Mouse (Mus musculus): ENCODE measurements around the gene Cpa1. TPM values are rescaled to one million over a fixed set of nuclear protein-coding genes. Genes with fewer than 3 reads are reported as not detected.

The Cpa1 gene
- total RNA-seq, 4 experiments from 2014 or later: not detected

DNA sequence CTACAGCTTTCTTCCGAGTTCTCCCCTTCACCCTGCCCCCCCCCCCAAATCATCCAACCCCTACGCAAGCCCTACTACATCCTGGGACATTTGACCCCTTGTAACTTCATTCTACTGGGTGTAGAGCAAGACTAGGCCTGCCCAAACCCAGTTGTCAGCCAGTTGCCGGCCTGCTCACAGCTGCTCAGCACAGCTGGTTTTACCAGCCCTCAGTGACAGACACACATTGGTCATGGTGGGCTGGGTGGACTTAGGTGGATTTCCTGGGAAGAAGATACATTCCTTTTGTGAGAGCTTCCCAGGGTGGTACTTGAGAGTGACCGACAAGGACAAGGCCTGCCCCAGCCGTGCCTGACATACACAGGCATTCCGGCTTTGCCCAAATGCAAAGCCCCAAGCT is 18.0 kb upstream of the Cpa1 start:
- no peak for DNase-seq (ENCODE audit: low spot score in 2 of 2)

- DNase-seq (ENCODE audit: low spot score in 2 of 2): no peak
These were observed 17.0 kb upstream of the Cpa1 start for GRCm38 (mm10) chr6:30621986-30622389.

DNA sequence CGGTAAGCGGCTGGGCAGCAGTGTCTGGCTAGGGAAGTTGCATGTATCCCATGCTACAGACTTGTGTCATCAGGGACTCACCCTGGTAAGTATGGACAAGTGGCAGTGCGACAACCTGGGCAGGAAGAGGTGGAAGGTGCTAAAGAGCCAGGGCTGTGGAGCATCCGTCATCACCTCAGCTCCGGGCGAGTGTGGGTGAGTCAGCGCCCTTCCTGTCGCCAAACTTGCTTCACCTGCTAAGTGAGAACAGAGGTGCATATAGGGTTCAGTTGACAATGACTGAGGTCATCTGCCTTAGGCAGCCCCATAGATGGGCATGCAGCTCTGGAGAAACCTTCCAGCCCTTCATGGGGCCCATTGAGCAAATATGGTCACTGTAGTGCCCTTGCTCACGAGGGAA is 14.3 kb upstream of the Cpa1 start:
- DNase-seq (ENCODE audit: low spot score in 2 of 2): no peak

DNA sequence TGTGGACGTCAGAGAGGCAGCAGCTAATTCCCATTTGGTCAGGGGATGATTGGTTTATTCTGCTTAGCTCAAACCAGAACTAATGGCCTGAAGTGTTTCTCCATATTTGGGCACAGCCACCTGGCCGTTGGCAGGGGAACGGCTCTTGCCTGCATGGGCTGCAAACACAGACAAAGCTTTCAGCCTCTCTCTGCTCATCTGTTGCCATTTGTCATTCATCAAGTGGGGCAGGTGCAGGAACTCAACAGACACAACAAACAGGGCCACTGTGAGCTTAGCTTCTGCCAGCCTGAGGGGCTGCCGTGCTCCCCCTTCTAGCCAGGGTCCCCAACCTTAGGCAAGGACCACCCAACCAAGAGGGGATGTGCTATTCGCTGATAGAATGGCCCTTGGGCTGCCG is 10.9 kb upstream of the Cpa1 start:
- no peak for DNase-seq (ENCODE audit: low spot score in 2 of 2)

- DNase-seq (ENCODE audit: low spot score in 2 of 2): no peak
These were observed 9.0 kb upstream of the Cpa1 start for GRCm38 (mm10) chr6:30629989-30630388.

GRCm38 (mm10) chr6:30635361-30635862 is 3.6 kb upstream of the Cpa1 start:
- no peak for DNase-seq (ENCODE audit: low spot score in 2 of 2)

DNA sequence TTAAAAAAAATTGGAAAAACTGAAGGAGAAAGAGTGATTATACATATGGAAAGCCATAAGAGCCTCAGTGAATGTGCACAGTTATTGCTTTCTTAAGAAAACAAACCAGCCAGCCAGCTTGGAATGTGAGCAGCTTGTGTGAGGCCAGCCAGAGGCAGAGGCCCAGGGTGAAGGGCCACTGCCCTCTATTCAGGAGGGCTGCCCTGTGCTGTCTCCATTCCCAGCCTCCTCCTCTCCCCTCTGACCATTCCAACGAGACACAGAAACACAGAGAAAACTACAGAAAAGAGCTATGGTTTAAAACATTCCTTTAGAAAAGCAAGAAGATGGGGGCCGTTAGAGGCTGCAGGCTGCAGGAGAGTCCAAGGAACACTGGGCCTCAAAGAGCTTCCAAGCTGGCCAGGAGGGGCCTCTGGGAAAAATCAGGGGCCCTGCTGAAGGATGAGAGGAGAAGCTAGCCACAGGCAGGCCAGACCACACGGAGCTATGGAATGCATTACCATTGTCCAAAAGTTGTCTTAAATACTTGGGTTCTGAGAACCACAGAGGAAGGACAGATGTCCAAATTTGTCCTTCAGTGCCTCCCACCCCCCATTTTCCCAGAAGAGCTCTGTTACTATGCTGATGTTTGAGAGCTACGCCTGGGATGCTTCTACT is 2.7 kb upstream of the Cpa1 start:
- no peak for DNase-seq (ENCODE audit: low spot score in 2 of 2)

DNA sequence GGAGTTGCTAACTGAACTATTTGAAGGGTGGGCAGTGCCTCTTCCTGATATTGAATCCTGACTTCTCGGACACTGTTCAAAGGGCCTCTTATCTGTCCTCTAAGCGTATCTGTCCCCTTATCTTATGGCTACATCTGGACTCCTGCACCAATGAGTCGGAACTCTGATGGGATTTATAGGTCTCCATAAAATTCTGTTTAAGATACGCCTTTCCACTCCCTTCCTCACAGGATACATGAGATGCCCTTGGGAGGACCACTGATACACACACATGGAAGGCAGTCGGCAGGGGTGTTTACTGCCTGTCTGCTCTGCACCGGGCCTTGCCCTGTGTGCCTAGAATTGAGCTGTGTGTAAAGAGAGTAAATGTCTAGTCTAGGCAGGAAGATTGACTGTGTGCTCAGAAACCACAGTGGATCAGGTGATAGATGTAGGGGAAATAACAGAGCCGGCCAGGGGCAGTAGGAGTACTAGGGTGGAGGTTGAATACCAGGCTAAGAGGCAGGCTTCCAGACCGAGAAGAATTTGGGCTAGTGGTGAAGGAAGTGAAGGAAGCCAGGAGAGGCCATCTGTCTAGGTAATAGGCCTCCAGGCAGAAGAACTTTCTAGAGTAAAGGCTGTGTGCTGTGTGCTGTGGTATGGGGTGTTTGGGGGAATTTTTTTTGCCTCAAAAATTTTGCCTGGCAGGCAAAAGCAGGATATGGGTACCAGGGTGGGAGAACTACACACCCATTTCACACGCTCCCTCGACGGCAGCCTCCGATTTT is 4.9 kb downstream of the Cpa1 start:
- DNase-seq (ENCODE audit: low spot score in 2 of 2): no peak

DNA sequence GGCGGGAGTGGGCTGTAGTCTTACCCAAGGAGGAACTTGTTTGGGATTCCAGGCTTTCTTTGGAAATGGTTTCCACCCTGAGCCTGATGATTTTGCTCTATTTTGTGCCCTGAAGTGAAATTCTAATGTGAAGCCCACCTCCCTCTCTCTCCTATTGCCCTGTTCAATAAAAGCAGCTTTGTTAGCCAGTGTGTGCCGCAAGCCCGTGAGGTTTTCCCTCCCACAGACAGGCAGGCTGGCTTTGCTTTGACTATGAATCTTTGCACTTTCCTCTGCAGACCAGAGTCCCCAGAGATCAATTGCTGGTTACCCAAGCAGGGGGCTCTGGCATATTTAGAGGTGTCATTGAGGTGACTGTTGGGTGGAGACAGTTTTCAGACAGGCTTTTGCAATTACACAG is 5.4 kb downstream of the Cpa1 start:
- no peak for DNase-seq (ENCODE audit: low spot score in 2 of 2)

GRCm38 (mm10) chr6:30645379-30645778 is 6.4 kb downstream of the Cpa1 start:
- DNase-seq (ENCODE audit: low spot score in 2 of 2): no peak

DNA sequence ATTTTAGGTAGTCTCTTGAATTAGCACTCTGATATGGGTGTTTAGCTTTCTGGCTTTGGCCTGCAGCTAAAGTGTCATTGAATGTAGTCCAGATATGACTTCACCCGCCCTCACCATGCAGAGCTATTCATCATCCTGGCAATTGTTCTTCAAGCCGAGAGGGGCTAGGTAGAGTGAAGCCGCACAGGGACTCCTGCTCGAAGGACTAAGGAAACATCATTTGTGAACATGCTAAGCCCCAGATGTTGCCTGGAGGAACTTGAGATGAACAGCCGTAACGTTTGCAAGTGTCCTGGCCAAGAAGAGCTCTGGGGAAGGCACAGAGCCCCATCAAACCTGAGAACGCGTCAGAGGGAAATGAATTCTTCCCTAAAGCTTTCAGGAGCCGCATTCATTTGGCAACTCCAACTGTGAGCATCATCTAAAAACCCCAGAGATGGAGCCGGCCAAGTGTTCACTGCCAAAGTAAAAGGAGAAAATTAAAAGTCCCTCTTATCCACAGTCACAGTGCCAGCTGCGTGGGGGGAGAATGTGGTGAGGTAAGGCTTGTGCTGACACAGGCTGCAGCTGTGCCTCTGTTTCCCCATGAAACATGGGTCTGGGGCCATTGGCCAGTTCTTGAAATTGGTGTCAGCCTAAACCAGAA is 10.8 kb downstream of the Cpa1 start:
- peak; percentile 32 to 45 for DNase-seq (ENCODE audit: low spot score in 2 of 2)

DNA sequence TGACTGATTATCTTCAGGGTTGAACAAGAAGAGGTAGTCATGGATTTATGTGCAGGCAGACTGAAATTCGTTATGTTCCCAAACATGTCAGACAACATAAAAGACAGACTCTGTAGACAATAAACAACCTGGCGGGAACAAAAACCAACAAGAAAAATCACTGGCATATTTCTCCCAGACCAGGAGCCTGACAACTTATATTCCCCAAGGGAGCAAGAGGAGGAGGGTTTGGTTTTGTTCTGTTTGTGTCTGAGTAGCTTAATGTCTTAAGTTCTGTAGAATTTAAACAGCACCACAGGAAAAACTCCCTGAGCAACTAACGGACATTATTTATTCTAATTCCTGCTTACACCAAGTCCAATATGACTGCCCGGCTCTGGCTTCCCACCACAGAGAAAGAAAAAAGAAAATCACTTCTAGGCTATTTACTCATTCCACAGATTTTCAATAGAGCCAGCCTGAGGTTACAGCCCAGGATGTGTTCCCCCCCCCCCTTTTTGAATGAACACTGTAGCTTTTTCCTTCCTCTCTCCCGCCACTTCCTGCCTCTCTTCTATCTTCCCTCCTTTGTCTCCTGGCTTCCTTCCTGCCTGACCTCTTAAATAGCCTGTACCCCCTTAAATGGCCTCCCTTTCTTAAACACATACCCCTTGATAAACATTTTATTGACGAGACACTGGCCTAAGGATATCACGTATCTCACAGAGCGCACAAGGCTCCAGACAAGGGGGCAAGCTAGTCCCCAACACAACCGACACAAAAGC is 13.6 kb downstream of the Cpa1 start:
- no peak for DNase-seq (ENCODE audit: low spot score in 2 of 2)

DNA sequence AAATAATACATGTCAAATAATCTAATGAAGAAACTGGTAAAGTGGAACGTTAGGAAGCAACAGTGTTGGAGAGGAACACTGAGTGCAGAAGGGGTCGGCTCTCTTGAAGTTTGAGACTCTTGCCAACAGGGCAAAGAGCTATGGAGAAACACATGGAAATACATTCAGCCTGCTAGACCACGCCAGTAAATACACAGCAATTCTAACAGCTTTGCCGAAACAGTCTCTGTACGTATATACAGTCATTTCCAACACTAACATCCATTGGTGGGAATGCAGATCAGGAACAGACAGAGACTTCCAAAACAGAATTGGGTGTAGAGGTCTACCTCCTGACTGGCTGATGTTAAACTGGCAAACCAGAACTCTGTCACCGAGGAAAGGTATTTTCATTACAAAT is 14.5 kb downstream of the Cpa1 start:
- DNase-seq (ENCODE audit: low spot score in 2 of 2): no peak

DNA sequence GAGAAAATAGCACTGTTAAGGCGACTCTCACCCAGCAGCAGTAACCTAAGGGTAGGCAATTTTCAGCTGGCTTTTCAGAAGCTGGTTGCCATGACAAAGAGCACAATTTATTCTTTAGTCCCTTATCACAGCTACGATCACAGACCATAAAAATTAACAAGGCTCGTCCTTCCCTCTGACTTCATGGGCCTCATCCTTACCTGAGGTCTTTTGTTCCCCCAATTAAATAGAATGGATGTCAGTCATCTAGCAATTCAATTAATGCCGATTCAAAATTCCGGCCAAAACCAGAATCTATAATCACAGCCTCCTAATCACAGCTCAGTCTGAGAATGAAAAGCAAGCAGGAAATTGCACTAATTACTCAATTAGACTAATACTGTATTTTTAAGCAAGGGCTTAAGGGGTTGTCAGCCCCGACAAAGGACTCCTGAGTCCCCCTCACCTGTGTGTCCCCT is 15.4 kb downstream of the Cpa1 start:
- no peak for DNase-seq (ENCODE audit: low spot score in 2 of 2)

GRCm38 (mm10) chr6:30654932-30655331 is 15.9 kb downstream of the Cpa1 start:
- DNase-seq (ENCODE audit: low spot score in 2 of 2): no peak

DNA sequence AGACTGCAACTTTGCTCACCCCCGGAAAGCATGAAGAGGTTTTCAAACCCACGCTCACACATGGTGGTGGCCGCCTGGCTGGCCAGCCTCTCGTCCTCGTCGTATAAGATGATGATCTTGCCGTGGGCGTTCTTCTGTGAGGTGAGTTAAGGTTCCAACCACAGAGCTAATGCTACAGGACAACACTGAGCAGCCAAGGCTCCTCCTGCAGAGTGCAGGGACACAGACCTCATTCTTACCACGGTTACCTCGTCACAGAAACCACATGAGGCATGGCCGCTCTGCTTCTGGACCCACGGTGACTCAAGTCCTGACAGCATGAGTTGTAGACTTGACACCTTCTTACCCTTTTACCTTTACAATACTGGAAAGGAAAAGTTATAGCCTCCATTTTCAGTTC is 18.3 kb downstream of the Cpa1 start:
- no peak for DNase-seq (ENCODE audit: low spot score in 2 of 2)

DNA sequence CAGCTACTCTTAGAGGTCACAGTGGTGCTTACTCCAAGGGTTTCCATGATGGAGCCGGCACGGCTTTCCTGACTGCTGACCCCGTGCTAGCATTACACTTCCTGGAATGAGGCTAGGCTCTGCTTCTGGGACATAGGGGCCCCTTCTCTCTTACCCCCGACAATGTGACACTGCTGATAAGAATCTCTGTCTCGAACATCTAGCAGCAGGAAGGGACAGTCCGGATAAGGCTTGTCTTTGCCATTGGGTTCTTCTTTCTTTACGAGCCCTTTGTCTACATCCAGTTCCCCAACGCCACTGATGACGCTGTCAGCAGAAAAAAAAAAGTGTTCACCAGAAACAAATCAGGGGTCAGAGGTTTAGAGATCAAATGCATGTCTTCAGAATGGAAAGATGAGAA is 19.6 kb downstream of the Cpa1 start:
- no peak for DNase-seq (ENCODE audit: low spot score in 2 of 2)

DNA sequence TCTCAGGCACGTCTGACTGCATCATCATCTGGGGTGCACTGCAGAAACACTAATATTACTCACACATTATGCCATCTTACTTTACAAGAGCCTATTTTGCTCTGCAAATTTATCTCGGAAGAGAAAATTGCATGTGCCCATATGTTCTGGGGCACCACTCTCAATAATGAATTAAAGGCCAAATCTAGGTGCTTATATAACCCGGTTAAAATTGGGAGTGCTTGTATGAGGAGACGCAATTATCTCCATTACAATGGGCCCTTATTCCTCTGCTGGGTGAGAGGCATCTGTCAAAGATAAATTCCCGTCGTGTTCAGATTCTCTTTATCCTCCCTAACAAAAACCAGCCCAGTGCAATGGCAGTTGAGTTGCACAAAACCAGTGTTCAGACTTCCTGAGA is 25.8 kb downstream of the Cpa1 start:
- DNase-seq (ENCODE audit: low spot score in 2 of 2): no peak

DNA sequence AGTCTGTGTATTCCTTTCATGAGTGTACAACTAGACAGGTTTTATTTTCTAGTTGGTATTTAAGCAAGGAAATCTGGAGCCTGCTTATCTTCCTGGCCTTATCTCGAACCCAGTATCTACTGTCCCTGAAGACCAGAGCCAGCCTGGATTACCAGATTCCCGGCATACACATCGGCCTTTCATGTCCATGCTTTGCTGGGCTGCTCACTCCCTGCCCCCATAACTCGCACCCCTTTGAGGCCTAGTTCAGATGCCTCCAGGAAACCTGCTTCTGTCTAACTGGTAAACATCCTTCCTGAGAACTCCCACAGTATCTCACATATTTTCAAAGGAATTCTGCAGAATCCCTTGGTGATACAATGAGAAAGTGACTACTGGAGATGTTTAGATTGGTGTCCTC is 26.3 kb downstream of the Cpa1 start:
- DNase-seq (ENCODE audit: low spot score in 2 of 2): no peak

DNA sequence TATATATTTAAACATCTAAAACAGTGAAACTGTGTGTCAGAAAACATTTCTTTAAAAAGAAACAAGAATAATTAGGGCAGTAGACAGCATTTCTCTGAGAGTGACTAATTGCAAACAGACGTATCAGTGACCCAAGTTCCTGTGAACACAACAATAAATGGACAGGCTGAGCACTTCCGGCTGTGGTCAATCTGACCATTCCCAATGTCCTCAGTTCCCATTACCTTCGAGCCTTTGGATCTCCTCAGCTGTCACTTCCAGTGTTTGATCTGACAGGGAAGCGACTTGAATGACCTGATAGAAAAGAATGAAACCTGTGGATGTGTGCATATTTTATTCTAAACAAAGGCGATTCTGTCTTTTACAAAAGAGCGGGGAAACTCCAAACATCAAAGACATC is 27.0 kb downstream of the Cpa1 start:
- no peak for DNase-seq (ENCODE audit: low spot score in 2 of 2)

GRCm38 (mm10) chr6:30667585-30667984 is 28.6 kb downstream of the Cpa1 start:
- DNase-seq (ENCODE audit: low spot score in 2 of 2): no peak

DNA sequence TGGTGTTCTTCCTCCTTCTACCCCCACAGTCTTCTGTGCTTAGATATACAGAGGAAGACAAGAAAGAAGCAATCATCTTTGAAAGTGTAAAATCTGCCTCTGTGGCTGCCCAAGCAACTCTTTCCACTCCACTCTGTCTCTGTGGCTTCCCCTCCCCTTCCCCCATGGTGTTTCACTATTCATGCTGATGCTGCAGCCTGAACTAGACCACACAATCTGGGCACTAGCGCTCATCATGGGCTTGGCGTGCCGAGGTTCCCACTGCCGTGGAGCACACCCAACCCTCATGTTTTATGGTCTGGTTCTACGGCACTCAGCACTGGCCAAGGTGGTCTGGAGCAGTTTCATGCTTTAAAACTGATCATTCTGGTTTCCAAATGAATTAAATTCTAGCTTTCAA is 32.7 kb downstream of the Cpa1 start:
- DNase-seq (ENCODE audit: low spot score in 2 of 2): no peak

All from gastrocnemius, adult 8-10 months (tissue).